Mouse (Mus musculus) right cerebral cortex, adult 2 months (tissue): ENCODE measurements around the gene Magi1.

Experiments
- DNase-seq, 2 experiments: peaks; one replicate each; pipeline ENCODE4 v3.0.0; 2021 to 2022; ENCODE audit warnings: low spot score in 2 of 2

Gene Magi1

GRCm38 (mm10) chr6:94203642-94204145 is 80.0 kb downstream of the Magi1 start:
- DNase-seq, result no peak

- DNase-seq, result no peak
Observed at GRCm38 (mm10) chr6:94201940-94202339, 81.8 kb downstream of the Magi1 start.

GRCm38 (mm10) chr6:94200910-94201309 is 82.8 kb downstream of the Magi1 start:
- no peak for DNase-seq

GRCm38 (mm10) chr6:94199696-94200095 is 84.0 kb downstream of the Magi1 start:
- DNase-seq, result no peak

GRCm38 (mm10) chr6:94197831-94198230 is 85.9 kb downstream of the Magi1 start:
- DNase-seq, result no peak

GRCm38 (mm10) chr6:94195303-94195911 is 88.3 kb downstream of the Magi1 start:
- no peak for DNase-seq

GRCm38 (mm10) chr6:94190830-94191229 is 92.9 kb downstream of the Magi1 start:
- no peak for DNase-seq

- no peak for DNase-seq
Observed at GRCm38 (mm10) chr6:94189379-94189778, 94.3 kb downstream of the Magi1 start.

GRCm38 (mm10) chr6:94186628-94187319 is 96.9 kb downstream of the Magi1 start:
- DNase-seq, result no peak

GRCm38 (mm10) chr6:94184268-94184667 is 99.4 kb downstream of the Magi1 start:
- no peak for DNase-seq

- DNase-seq, result no peak
Observed at GRCm38 (mm10) chr6:94183354-94183851, 100.3 kb downstream of the Magi1 start.

- DNase-seq, result no peak
Observed at GRCm38 (mm10) chr6:94181673-94182255, 102.0 kb downstream of the Magi1 start.

GRCm38 (mm10) chr6:94180331-94181150 is 103.2 kb downstream of the Magi1 start:
- no peak for DNase-seq

- DNase-seq, result no peak
Observed at GRCm38 (mm10) chr6:94177559-94177958, 106.2 kb downstream of the Magi1 start.

- no peak for DNase-seq
Observed at GRCm38 (mm10) chr6:94176705-94177104, 107.0 kb downstream of the Magi1 start.

GRCm38 (mm10) chr6:94171250-94171649 is 112.5 kb downstream of the Magi1 start:
- no peak for DNase-seq

- DNase-seq, result no peak
Observed at GRCm38 (mm10) chr6:94169581-94170194, 114.0 kb downstream of the Magi1 start.

- DNase-seq, result no peak
Observed at GRCm38 (mm10) chr6:94165951-94166350, 117.8 kb downstream of the Magi1 start.

GRCm38 (mm10) chr6:94164753-94165536 is 118.8 kb downstream of the Magi1 start:
- no peak for DNase-seq

GRCm38 (mm10) chr6:94163325-94163995 is 120.3 kb downstream of the Magi1 start:
- DNase-seq, result peak; percentile 29 to 47
